Mouse (Mus musculus) CH12.LX (cell line): Measurements from ENCODE around the gene S100z. TPM values are rescaled to one million over a fixed set of nuclear protein-coding genes. Genes with fewer than 3 reads are reported as not detected.

Experiments
- DNase-seq: peaks from one replicate; pipeline ENCODE4 v3.0.0-alpha.2; 2013; ENCODE audit errors: extremely low read depth
- H3K27ac ChIP-seq: 2 replicates; pipeline ENCODE4 v1.5.1; 2012; ENCODE audit warnings: low read depth, mild to moderate bottlenecking, control low read depth, moderate library complexity; ENCODE audit not compliant: insufficient read depth
- H3K27me3 ChIP-seq: replicated peaks from 2 replicates; pipeline ENCODE3; 2012; ENCODE audit warnings: inconsistent platforms
- H3K36me3 ChIP-seq, 2 experiments: replicated peaks in 1 of 2; 2 replicates each; pipeline versions ENCODE3 to v1.6.1; 2012; ENCODE audit warnings: inconsistent platforms in 1 of 2, low read length in 1 of 2, mild to moderate bottlenecking in 1 of 2, mixed read lengths in 1 of 2, moderate library complexity in 1 of 2; ENCODE audit not compliant: control insufficient read depth in 1 of 2, insufficient read depth in 1 of 2
- H3K4me1 ChIP-seq, 2 experiments: 2 replicates each; pipeline ENCODE4 v1.6.1; 2012; ENCODE audit warnings: inconsistent platforms in 1 of 2, moderate library complexity in 1 of 2; ENCODE audit not compliant: insufficient read depth in 2 of 2, control insufficient read depth in 1 of 2
- H3K4me2 ChIP-seq: 2 replicates; pipeline ENCODE4 v1.6.1; 2012; ENCODE audit warnings: low read depth, mild to moderate bottlenecking, control low read depth; ENCODE audit not compliant: poor library complexity, insufficient read depth, severe bottlenecking
- H3K4me3 ChIP-seq, 3 experiments: fragments of 150-350 bp in 1 of 3; sonication (generic) in 1 of 3; replicated peaks in 1 of 3; 2 replicates each; pipeline versions ENCODE3 to v1.5.1; 2011 to 2012; ENCODE audit warnings: low read depth in 2 of 3, low read length in 2 of 3, mild to moderate bottlenecking in 2 of 3, moderate library complexity in 2 of 3, control low read depth in 1 of 3, improper control_type of control experiment in 1 of 3, inconsistent platforms in 1 of 3, mixed read lengths in 1 of 3; ENCODE audit not compliant: poor library complexity in 1 of 3
- H3K79me2 ChIP-seq: replicated peaks from 2 replicates; pipeline ENCODE4 v1.6.1; 2012; ENCODE audit warnings: mild to moderate bottlenecking, moderate library complexity; ENCODE audit not compliant: control insufficient read depth, poor library complexity, insufficient read depth, severe bottlenecking; ENCODE audit errors: extremely low read depth
- H3K9ac ChIP-seq: 2 replicates; pipeline ENCODE4 v1.6.1; 2012; ENCODE audit warnings: low read depth, mild to moderate bottlenecking, control low read depth, moderate library complexity; ENCODE audit not compliant: insufficient read depth
- H3K9me3 ChIP-seq: replicated peaks from 2 replicates; pipeline ENCODE3; 2012; ENCODE audit warnings: low read length, inconsistent platforms, mixed read lengths
- BHLHE40 ChIP-seq: IDR thresholded peaks from 2 replicates; pipeline ENCODE4 v1.6.1; 2011; ENCODE audit warnings: mild to moderate bottlenecking, low read depth, low read length, improper control_type of control experiment
- CHD2 ChIP-seq: IDR thresholded peaks from 2 replicates; pipeline ENCODE4 v1.6.1; 2011; ENCODE audit warnings: low read length, improper control_type of control experiment
- E2F4 ChIP-seq: IDR thresholded peaks from 2 replicates; pipeline ENCODE4 v1.6.1; 2011; ENCODE audit warnings: low read depth, low read length, improper control_type of control experiment; ENCODE audit not compliant: insufficient replicate concordance
- ELF1 ChIP-seq: IDR thresholded peaks from 2 replicates; pipeline ENCODE4 v1.6.1; 2014; ENCODE audit warnings: low read depth, mild to moderate bottlenecking, inconsistent platforms, low read length, improper control_type of control experiment
- EP300 ChIP-seq: IDR thresholded peaks from 2 replicates; pipeline ENCODE4 v1.6.1; 2011; ENCODE audit warnings: low read length, improper control_type of control experiment
- ETS1 ChIP-seq: conservative IDR thresholded peaks from 2 replicates; pipeline ENCODE4 v1.6.1; 2012; ENCODE audit warnings: low read depth, mild to moderate bottlenecking, inconsistent platforms, low read length, improper control_type of control experiment, moderate library complexity
- GABPA ChIP-seq: IDR thresholded peaks from 2 replicates; pipeline ENCODE4 v1.6.1; 2012; ENCODE audit warnings: low read depth, low read length, improper control_type of control experiment, inconsistent platforms; ENCODE audit not compliant: insufficient replicate concordance
- IRF4 ChIP-seq: IDR thresholded peaks from 2 replicates; pipeline ENCODE4 v1.6.1; 2014; ENCODE audit warnings: low read depth, mild to moderate bottlenecking, inconsistent platforms, low read length, improper control_type of control experiment
- JUN ChIP-seq: IDR thresholded peaks from 2 replicates; pipeline ENCODE4 v1.6.1; 2011; ENCODE audit warnings: low read depth, mild to moderate bottlenecking, low read length, improper control_type of control experiment, moderate library complexity; ENCODE audit not compliant: insufficient read depth
- JUND ChIP-seq: conservative IDR thresholded peaks from 2 replicates; pipeline ENCODE4 v1.6.1; 2011; ENCODE audit warnings: low read depth, low read length, improper control_type of control experiment
- MAFK ChIP-seq: IDR thresholded peaks from 2 replicates; pipeline ENCODE4 v1.6.1; 2011; ENCODE audit warnings: low read length, improper control_type of control experiment; ENCODE audit not compliant: insufficient replicate concordance
- MAX ChIP-seq: IDR thresholded peaks from 2 replicates; pipeline ENCODE4 v1.6.1; 2011; ENCODE audit warnings: low read length, improper control_type of control experiment
- MAZ ChIP-seq: IDR thresholded peaks from 2 replicates; pipeline ENCODE4 v1.6.1; 2012; ENCODE audit warnings: low read depth, mild to moderate bottlenecking, inconsistent platforms, low read length, improper control_type of control experiment, moderate library complexity
- MEF2A ChIP-seq: IDR thresholded peaks from 2 replicates; pipeline ENCODE4 v1.6.1; 2014; ENCODE audit warnings: low read depth, mild to moderate bottlenecking, inconsistent platforms, low read length, improper control_type of control experiment, borderline replicate concordance
- MXI1 ChIP-seq: IDR thresholded peaks from 2 replicates; pipeline ENCODE4 v1.6.1; 2011; ENCODE audit warnings: mild to moderate bottlenecking, low read depth, low read length, improper control_type of control experiment
- MYC ChIP-seq: IDR thresholded peaks from 2 replicates; pipeline ENCODE4 v1.6.1; 2011; ENCODE audit warnings: low read depth, mild to moderate bottlenecking, improper control_type of control experiment, low read length
- NRF1 ChIP-seq: IDR thresholded peaks from 2 replicates; pipeline ENCODE4 v1.6.1; 2014; ENCODE audit warnings: low read depth, mild to moderate bottlenecking, inconsistent platforms, low read length, improper control_type of control experiment, moderate library complexity
- PAX5 ChIP-seq: IDR thresholded peaks from 2 replicates; pipeline ENCODE4 v1.6.1; 2012; ENCODE audit warnings: low read length, inconsistent platforms, mixed read lengths
- POLR2A ChIP-seq: IDR thresholded peaks from 2 replicates; pipeline ENCODE4 v1.6.1; 2011; ENCODE audit warnings: low read depth, mild to moderate bottlenecking, improper control_type of control experiment, low read length
- POLR2AphosphoS2 ChIP-seq: IDR thresholded peaks from 2 replicates; pipeline ENCODE4 v1.6.1; 2011; ENCODE audit warnings: low read depth, low read length, improper control_type of control experiment
- RAD21 ChIP-seq: IDR thresholded peaks from 2 replicates; pipeline ENCODE4 v1.6.1; 2011; ENCODE audit warnings: low read depth, mild to moderate bottlenecking, low read length, improper control_type of control experiment, moderate library complexity
- RCOR1 ChIP-seq: conservative IDR thresholded peaks from 2 replicates; pipeline ENCODE4 v1.6.1; 2012; ENCODE audit warnings: low read depth, mild to moderate bottlenecking, inconsistent platforms, low read length, improper control_type of control experiment
- SMC3 ChIP-seq: IDR thresholded peaks from 2 replicates; pipeline ENCODE4 v1.6.1; 2011; ENCODE audit warnings: low read depth, low read length, improper control_type of control experiment
- TBP ChIP-seq: conservative IDR thresholded peaks from 2 replicates; pipeline ENCODE4 v1.6.1; 2011; ENCODE audit warnings: low read depth, low read length, improper control_type of control experiment
- TCF12 ChIP-seq: IDR thresholded peaks from 2 replicates; pipeline ENCODE4 v1.6.1; 2014; ENCODE audit warnings: low read depth, mild to moderate bottlenecking, inconsistent platforms, low read length, improper control_type of control experiment
- ZC3H11A ChIP-seq: IDR thresholded peaks from 2 replicates; pipeline ENCODE4 v1.6.1; 2012; ENCODE audit warnings: low read depth, mild to moderate bottlenecking, inconsistent platforms, low read length, improper control_type of control experiment
- ZKSCAN1 ChIP-seq: IDR thresholded peaks from 2 replicates; pipeline ENCODE4 v1.6.1; 2012; ENCODE audit warnings: low read depth, inconsistent platforms, low read length, improper control_type of control experiment, borderline replicate concordance
- ZMIZ1 ChIP-seq: IDR thresholded peaks from 2 replicates; pipeline ENCODE4 v1.6.1; 2012; ENCODE audit warnings: low read depth, mild to moderate bottlenecking, inconsistent platforms, low read length, improper control_type of control experiment
- ZNF384 ChIP-seq: IDR thresholded peaks from 2 replicates; pipeline ENCODE4 v1.6.1; 2012; ENCODE audit warnings: low read depth, low read length, improper control_type of control experiment, inconsistent platforms
- dilution Hi-C: fragments of 300-500 bp; cut with MboI; formaldehyde crosslinking; loops from 2 replicates; pipeline ENCODE4 v1.14.3; 2020; ENCODE audit warnings: low sequenced_read_pairs; ENCODE audit not compliant: extremely low pct_unique_long_range_greater_than_20kb, extremely low pct_ligation_motif_present
- in situ Hi-C: fragments of 300-500 bp; cut with MboI; formaldehyde crosslinking; loops from 3 replicates; pipeline ENCODE4 v1.14.3; 2019; ENCODE audit warnings: low sequenced_read_pairs, low pct_ligation_motif_present, low pct_unique_long_range_greater_than_20kb, mixed read lengths
- polyA plus RNA-seq: library from polyadenylated mRNA; unstranded; fragments of >175 nt; gene quantifications from 2 replicates; pipeline ENCODE4 v1.2.1, GENCODE M21; 2012; ENCODE audit warnings: low read depth; ENCODE audit not compliant: insufficient read length
- total RNA-seq, 2 experiments: library from RNA; depleted of rRNA; stranded (reverse); fragments of 300-350 nt in 1 of 2; fragments of >200 nt in 1 of 2; gene quantifications; 2 replicates each; pipeline ENCODE4 v1.2.3; 2012 to 2014

The S100z gene
- total and polyA plus RNA-seq, 3 experiments: not detected

DNA sequence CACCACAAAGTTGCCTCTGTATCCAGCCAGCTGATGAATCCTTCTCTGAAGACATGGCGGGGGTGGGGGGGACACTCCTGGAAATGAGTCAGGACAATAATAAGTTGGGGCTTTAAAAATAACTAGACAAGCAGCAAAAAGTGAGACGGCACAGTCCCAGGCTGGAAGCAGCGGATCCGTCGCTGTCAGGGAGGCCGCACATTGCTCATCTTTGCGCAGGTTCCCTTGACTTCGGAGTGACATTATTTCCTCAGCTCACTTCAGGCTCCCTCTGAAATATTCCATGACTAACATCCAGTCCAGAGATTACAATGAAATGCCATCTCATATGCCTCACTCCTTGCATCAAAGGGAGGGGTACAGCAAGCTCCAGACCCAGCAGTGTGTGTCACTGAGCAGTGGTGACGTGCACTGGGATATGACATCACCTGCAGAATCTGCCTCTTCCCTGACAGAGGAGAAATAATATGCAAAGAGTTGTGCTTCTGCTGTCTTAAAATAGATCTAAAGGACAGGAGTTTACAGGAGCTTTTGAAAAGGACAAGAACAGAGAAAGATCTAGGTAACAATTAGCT is 27.8 kb downstream of the S100z start:
- no peak for DNase-seq
- no peaks in the 10 kb centered on the region for H3K27me3 ChIP-seq
- H3K79me2 ChIP-seq: no peaks in the 10 kb centered on the region
- dilution Hi-C loops: no loop called here
- no peak overlapping the region for H3K4me3 ChIP-seq
- no peak overlapping the region for H3K4me2 ChIP-seq
- H3K4me1 ChIP-seq: peaks cover 0 to 10% of the 10 kb centered on the region in 2 experiments; a peak in 2 of 4 replicates
- in situ Hi-C loops: no loop called here
- H3K9me3 ChIP-seq: no peaks in the 10 kb centered on the region
- H3K9ac ChIP-seq: no peak overlapping the region
- H3K36me3 ChIP-seq: no peaks in the 10 kb centered on the region
- H3K27ac ChIP-seq: no peak overlapping the region
- TF ChIP-seq MYC (no peak), BHLHE40 (no peak), TCF12 (no peak), ZKSCAN1 (no peak), RCOR1 (no peak), ELF1 (no peak), E2F4 (no peak), RAD21 (no peak), CHD2 (no peak), MEF2A (no peak), TBP (no peak), MAX (no peak), POLR2A (no peak), MAFK (no peak), ZNF384 (no peak)

DNA sequence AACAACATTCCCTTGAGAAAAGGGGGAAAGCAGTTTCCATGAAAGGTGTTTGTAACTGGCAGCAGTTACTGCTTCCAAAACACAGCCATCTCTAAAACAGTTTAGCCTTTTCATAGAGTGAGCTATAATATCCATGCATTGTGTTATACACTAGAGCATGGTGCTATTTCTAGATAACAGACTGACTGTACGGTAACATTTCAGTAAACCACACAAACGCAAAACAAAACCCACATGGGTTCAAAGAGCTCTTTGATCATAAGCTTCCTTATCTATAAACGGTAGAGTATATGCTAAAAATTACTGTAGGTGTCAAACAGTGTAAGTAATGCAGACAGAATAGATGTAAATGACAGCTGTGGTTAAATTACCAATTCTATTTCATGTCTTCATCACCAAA is 28.8 kb downstream of the S100z start:
- dilution Hi-C loops (no loop called here), in situ Hi-C loops (no loop called here)
- peaks cover 3 to 20% of the 10 kb centered on the region in 2 experiments; a peak in 2 of 4 replicates for H3K4me1 ChIP-seq
- no peak for TF ChIP-seq PAX5
- no peak for TF ChIP-seq MAZ
- no peak for TF ChIP-seq GABPA
- TF ChIP-seq POLR2AphosphoS2: no peak
- TF ChIP-seq JUND: no peak
- TF ChIP-seq MYC: no peak
- TF ChIP-seq ETS1: no peak
- TF ChIP-seq ZC3H11A: no peak
- no peak for TF ChIP-seq IRF4
- no peak for TF ChIP-seq CHD2
- TF ChIP-seq MXI1: no peak
- TF ChIP-seq RAD21: no peak
- TF ChIP-seq EP300: no peak
- no peak for TF ChIP-seq SMC3
- TF ChIP-seq NRF1: no peak
- TF ChIP-seq ZMIZ1: no peak
- TF ChIP-seq JUN: no peak
- no peak for TF ChIP-seq ZNF384
- no peak for TF ChIP-seq ELF1
- TF ChIP-seq BHLHE40: no peak
- H3K36me3 ChIP-seq: no peaks in the 10 kb centered on the region
- H3K9ac ChIP-seq: no peak overlapping the region
- no peak for DNase-seq
- no peak overlapping the region for H3K4me3 ChIP-seq
- no peaks in the 10 kb centered on the region for H3K27me3 ChIP-seq
- H3K79me2 ChIP-seq: no peaks in the 10 kb centered on the region
- no peaks in the 10 kb centered on the region for H3K9me3 ChIP-seq
- no peak overlapping the region for H3K27ac ChIP-seq
- no peak overlapping the region for H3K4me2 ChIP-seq
